Mouse (Mus musculus) activated CD4-positive, CD25-positive, alpha-beta regulatory T cell, adult 9 weeks (primary cell): ENCODE measurements around the gene Il3. TPM values are rescaled to one million over a fixed set of nuclear protein-coding genes. Genes with fewer than 3 reads are reported as not detected.

Experiments
- polyA plus RNA-seq: library from polyadenylated mRNA; unstranded; fragments of 100-300 nt; shearing (Covaris generic); gene quantifications from one replicate; pipeline ENCODE4 v1.2.1, GENCODE M21; 2017

Il3 gene
- not detected for polyA plus RNA-seq

DNA sequence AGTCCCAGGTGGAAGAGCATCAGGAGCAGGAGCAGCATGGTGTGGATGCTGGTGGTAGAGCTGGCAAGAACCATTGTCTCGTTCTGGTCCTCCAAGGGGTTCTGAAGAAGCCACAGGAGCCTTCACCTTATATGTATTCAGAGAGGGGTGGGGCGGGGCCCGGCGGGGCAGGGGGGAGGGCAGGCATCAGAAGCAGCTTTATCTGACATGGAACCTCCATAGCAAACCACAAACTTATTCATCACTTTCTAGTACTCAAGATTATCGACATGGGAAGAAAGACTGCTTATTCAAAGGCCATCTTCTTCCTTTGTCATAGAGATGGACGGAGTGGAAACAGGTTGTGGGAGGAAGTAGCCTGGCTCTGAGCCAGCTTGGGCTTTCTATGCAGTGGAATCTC, at the start of gene Il3:
Gene Il3, minus strand, starts transcription at position 101 of the 400 bp plus-strand sequence.

DNA sequence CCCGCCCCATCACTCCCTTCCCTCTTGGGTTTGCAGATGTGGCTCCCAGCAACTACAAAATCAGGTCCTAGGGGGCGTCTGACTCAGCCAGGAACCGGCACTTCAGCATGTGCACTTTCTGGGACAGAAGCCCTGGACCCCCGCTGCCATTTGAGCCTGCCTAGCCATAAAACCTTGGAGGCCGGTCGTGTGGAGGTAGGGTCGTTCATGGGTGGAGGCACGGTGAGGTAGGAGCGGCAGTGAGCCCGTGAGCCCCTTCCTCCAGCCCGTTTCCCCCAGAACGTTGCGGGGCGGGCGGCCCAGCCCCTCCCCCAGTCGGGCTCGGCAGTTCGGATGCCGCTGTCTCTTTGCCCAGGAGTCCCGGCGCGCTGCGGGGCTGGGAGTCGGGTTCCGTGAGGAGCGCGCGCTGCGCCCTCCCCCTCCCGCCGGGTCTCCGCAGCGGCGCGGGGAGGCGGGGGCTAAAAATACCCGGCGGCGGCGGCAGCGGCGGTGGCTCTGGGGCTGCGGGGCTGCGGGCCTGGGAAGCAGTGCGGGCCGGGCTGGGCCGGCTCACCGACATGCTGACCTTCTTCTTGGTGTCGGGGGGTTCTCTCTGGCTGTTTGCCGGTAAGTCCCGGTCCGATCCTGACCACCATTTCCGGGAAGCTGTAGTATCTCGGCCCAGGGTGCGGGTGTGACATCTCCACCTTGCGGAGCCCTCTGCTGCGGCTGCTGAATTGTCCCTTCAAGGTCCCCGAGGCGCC, 36.8 kb upstream of the Il3 start, which contains the start of gene Acsl6:
Gene Acsl6, plus strand, starts transcription at position 71 of the 743 bp plus-strand sequence.

DNA sequence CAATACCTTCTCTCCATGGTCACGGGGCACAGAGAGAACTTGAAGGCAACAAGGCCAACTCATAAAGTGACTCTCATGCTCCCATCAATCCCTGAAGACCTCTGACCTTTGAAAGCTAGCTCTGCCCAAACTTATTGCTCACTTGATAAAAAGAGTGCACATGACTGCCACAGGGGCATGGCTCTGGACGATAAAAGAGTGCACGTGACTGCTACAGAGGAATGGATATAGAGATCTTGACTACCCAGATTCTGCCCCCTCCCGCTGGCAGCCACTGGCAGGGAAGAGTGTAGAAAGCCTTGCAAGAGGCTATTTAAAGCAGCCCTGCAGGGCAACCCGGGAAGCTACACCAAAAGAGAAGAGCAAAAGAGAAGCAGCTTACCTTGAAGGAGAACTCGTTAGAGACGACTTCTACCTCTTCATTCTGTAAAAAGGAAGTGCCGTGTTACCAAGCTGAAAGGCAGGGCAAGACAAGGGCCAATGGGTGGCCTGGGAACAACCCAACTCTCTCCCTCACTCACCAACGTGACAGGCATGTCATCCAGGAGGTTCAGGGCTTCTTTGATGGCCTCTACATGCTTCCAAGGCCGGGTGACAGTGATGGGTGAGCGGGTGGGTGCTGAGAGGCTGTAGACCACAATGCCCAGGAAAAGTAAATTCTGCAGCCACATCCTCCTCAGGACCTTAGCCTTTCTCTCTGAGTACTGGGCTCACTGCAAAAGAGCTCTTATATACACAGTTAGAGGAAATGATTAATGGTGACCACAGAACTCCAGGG, 17.9 kb downstream of the Il3 start, which contains the start of gene Csf2:
Gene Csf2, minus strand, starts transcription at position 728 of the 778 bp plus-strand sequence.

Other genes with a start within 250 kb of the Il3 start
- gene Slc22a4, start 239.2 kb downstream of the Il3 start, polyA plus RNA-seq, result 0.27 TPM
- gene Pdlim4, start 198.3 kb downstream of the Il3 start, polyA plus RNA-seq, result 1.2 TPM
- not detected for gene P4ha2, start 167.2 kb downstream of the Il3 start, polyA plus RNA-seq
- not detected for gene Csf2, start 17.6 kb downstream of the Il3 start, polyA plus RNA-seq
- not detected for gene Acsl6, start 36.5 kb upstream of the Il3 start, polyA plus RNA-seq
- gene Meikin, start 103.4 kb upstream of the Il3 start, polyA plus RNA-seq, result not detected
- gene Fnip1, start 170.9 kb upstream of the Il3 start, polyA plus RNA-seq, result 9.7 TPM